Mouse (Mus musculus) thymus, postnatal 14 days (tissue): Measurements from ENCODE around the gene Tep1.
"Not testable (repeated sequence)": the region's sequence is repeated elsewhere in the genome, so short reads cannot be mapped to it uniquely, and the experiment has no call there.

Experiments
- DNase-seq: peaks from one replicate; pipeline ENCODE4 v3.0.0; 2021

The Tep1 gene

DNA sequence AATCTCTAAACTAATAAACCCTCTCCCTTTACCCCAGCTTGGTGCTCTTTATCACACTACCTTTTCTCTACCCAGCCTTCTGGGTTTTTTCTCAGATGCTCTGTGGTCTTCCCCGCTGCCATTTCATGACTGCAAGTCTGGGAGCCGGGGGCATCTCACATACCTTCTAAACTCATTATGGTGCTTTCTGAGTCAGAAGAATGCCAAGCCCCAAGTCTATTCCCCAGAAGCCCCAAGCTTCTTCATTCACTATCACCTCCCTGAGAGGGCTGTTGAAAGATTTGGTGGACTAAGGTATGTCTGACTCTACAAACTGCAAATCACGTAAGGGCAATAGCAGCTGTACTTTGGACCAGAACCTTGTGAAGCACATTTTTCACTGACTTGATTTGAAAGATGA, 3.4 kb downstream of the Tep1 start:
- no peak for DNase-seq

DNA sequence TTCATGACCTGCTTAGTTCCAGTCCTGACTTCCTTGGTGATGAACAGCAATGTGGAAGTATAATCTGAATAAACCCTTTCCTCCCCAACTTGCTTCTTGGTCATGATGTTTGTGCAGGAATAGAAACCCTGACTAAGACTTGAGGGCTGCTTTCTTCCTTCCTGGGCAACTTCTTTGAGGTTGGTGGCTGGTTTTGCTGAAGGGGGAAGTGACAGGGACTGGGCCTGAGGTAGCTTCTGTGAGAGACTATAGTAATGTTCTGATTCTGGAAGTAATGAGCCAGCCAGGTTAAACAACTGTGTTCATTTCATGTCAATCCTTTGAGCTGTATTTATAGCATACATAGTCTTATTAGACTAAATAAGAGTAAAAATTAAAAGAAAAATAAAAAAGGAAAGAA, 5.4 kb downstream of the Tep1 start:
- DNase-seq = not testable (repeated sequence)

DNA sequence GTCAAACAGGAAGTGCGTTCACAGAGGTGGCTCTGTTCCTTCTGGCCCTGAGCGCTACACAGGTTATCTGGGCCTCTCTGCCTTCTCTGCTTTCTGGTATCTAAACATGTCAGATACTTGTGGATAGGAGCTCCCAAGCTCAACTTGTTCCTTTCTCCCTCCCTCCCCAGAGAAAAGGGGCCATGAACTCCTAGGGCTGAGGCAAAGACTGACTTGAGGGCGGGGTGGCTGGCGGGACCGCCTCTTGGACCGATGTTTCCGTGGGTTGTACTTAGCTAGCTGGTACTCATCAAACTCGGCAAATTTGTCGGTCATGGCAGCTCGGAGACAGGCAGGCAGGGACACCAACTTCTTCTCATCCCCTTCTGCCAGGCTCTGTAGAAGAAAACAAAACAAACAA, 7.7 kb downstream of the Tep1 start:
- DNase-seq = no peak

DNA sequence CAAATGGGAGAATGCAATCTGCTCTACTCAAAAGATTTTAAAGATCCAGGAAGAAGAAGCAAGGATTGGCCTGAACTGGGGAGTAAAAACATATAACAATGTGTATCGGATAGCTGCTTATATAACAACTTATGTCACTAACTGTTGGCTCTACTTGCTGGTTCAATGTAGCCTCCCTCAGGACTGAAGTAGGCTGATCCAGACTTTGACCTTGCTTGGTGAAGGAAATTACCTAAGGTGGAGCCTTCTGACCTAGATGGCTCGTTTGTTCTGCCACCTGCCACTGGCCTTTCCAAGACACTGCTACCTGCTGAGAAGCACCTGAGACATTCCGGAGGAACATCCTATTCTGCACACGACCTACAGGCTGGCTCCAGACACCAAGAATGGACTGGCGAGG, 14.6 kb downstream of the Tep1 start:
- no peak for DNase-seq

GRCm38 (mm10) chr14:50837236-50837635, 33.1 kb downstream of the Tep1 start:
- no peak for DNase-seq

GRCm38 (mm10) chr14:50834435-50834834, 35.9 kb downstream of the Tep1 start:
- DNase-seq = no peak

DNA sequence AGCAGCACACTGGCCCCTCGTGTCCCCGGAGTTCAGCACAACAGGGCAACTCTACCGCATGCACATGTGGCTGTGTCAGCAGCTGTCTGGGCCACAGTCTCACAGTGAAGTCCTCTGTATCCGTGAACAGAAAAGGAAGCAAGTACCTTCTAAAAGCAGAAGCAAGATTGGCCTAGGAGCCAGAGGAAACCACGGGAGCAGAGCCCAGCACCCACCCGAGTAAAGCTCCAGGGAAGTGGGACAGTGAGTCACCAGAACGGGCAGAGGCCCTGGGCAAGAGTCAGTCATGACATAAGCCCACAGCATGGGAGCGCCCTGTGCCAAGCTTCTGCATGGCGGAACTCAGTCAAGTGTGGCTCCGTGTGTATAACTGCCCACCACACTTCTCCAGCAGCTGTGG, 36.4 kb downstream of the Tep1 start:
- no peak for DNase-seq

GRCm38 (mm10) chr14:50829878-50830277, 40.5 kb downstream of the Tep1 start:
- DNase-seq = no peak

- no peak for DNase-seq
Observed at GRCm38 (mm10) chr14:50826579-50826978, 43.8 kb downstream of the Tep1 start.

DNA sequence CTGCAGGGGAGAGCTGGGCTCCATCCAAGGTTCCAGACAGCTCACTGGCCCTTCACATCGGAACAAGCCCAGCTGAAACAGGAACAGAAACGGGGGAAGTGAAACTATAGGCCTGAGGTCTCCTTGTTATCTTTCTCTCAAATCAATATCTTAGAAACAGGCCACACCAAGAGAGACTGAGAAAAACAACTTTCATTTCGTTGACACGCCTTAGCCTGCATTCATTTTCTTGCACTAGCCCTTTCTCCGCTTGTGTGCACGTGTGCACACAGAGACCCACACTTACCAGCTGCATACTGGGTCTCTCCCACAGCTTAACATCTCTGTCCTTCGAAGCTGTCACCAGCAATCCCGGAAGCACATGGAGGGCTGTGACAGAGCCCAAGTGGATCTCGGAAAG, 46.1 kb downstream of the Tep1 start:
- no peak for DNase-seq

DNA sequence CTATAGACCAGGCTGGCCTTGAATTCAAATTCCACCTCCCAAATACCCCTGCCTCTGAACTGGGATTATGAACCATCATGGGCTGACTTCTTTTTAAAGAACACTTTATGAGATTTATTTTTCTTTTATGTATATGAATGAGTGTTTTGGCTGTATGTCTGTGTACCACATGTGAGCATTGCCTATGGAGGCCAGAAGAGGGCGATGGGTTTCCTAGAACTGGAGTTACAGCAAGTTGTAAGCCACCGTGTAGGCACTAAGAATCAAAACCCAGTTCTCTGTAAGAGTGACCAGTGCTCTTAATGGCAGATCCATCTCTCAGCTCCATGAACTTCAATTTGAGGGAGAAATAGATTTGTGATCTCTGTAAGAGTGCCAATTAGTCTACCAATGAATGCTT, 47.1 kb downstream of the Tep1 start:
- no peak for DNase-seq

DNA sequence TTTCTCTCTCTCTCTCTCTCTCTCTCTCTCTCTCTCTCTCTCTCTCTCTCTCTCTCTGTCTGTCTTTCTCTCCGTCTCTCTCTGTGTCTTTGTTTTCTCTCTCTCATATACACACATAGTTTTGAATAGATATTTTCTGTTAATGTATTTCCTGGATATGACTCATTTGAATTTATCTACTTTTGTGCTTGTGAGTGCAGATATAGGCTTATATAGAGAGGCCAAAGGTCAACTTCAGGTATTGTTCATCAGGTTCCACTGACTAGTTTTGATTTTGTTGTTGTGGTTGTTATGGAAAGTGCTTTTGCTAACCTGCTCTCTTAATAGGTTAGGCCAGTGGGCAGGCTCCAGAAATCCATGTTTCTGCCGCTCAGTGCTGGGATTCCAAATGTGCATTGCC, 57.3 kb downstream of the Tep1 start:
- DNase-seq = no peak

DNA sequence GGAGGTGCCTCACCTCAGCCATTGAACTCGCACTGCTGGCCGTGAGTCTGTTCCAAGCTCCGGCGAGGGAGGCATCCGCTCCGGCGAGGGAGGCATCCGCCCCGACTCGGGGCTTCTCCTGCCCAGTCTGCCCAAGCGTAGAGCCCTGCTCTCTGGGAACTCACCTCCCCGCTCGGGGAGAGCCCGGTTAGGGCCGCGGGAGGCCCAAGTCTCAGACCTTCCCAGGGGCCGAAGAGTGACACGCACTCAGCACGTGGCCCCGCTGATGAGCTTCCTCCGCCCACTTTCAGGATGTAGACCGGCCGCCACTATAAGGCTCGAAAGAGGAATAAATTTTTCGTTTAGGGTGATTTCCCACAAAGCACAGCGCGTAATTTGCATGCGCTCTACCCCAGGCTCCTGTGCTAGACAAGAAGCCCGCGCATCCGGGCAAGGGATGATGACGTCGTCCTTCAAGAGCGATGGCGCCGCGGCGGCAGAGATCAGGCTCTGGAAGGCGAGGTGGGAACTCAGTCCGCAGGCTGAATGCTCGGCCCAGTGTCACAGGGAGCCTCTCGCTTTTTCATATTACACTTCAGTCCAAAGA, 62.8 kb downstream of the Tep1 start, which contains the start of the genes Ccnb1ip1 and Parp2:
Gene Ccnb1ip1, minus strand, starts transcription at position 246 of the 586 bp plus-strand sequence.
Gene Parp2, plus strand, starts transcription at position 355 of the 586 bp plus-strand sequence.
- peak; percentile 96 for DNase-seq

GRCm38 (mm10) chr14:50806469-50806868, 63.9 kb downstream of the Tep1 start:
- DNase-seq = not testable (repeated sequence)

GRCm38 (mm10) chr14:50804683-50805082, 65.7 kb downstream of the Tep1 start:
- no peak for DNase-seq

DNA sequence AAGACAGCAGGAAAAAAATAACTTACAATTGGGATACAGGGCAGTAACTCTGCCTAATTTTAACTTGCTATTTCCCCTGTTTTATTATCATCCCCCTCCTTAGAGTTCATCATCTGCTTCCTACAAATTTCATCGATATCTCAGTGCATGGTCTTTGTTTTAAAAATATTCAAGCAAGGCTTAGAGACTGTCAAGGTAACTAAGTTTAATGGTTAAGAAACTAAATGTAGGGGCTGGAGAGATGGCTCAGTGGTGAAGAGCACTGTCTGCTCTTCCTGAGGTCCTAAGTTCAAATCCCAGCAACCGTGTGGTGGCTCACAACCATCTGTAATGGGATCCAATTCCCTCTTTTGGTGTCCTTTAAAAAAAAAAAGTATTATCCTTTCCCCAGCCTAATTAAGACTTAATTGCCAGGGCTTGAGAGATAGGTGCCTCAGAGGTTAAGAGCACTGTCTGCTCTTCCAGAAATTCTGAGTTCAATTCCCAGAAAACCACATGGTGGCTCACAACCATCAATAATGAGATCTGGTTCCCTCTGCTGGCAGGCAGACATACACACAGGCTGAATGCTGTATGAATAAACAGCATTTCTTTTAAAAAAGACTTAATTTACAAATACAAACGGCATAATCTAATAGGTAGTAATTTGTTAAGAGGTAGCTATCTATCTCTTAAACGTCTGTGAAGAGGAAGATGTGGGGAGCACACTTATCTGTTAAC, 67.4 kb downstream of the Tep1 start:
- DNase-seq = peak; percentile 17

- no peak for DNase-seq
Observed at GRCm38 (mm10) chr14:50802441-50802840, 67.9 kb downstream of the Tep1 start.

DNA sequence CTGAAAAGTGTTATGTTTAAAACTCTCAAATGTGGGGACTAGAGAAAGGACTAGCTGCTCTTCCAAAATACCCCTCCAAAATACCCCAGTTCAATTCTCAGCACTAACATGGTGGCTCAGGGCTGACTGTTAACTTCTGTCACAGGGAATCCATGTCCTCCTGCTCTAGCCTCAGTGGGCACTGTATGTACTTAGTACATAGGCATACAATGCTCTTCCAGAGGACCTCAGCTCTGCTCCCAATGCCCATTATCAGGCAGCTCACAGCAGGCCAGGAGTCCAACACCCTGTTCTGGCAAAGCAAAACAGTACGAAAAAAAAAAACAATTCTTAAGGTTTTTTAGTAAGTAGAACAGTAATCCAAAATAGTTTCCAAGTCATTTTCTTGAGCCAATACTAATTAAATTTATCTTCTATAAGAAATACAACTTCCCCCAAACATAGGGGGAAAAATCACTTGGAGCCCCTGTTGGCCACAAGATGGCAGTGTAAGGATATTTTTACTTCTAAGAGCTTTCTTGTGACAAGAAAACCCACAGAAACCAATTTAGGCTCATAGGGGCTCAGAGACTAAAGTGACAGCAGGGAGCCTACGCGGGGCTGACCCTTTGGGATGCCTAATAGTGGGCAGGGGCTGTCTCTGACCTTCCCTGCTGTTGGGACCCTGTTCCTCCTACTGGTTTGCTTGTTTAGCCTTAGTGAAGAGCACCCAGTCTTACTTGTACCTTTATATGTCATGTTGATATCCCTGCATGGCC, 70.7 kb downstream of the Tep1 start:
- peak; percentile 44 for DNase-seq

GRCm38 (mm10) chr14:50798512-50798911, 71.8 kb downstream of the Tep1 start:
- peak; percentile 46 for DNase-seq

DNA sequence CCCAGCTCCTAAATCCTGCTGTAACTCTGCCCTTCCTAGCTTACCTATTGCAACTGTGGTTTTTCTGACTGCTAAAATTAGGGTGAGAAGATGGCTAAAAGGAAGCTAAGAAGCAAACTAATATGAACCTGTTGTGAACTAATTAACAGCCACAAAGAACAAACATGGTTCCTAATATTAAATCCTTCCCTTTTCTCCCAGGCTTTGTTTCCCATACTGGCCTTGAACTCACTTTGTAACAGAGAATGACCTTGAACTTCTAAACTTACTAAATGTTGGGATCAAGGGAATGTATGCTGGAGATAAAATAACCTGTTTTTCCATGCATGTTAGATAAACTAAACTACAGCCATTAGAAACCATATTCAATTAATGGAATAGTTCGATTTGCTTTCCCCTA, 73.9 kb downstream of the Tep1 start:
- DNase-seq = no peak

DNA sequence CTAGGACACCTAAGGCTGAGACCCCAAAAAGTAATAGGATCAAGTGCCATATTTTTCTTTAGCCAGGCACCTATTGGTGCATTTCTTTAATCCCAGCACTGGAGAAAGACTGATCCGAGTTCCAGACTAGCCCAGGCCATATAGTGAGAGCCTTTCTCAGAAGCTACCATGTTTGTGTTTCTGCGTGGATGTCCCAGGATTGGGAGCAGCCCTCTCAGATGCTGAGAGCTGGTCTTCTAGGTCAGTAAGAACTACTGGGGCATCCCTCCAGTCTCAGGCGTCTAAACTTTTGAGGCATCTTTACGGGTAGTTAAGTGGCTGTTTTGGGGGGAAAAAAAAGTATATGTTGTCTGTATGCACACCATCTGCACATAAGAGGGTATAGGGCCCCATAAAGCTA, 74.4 kb downstream of the Tep1 start:
- no peak for DNase-seq

GRCm38 (mm10) chr14:50795261-50795935, 75.0 kb downstream of the Tep1 start:
- no peak for DNase-seq

GRCm38 (mm10) chr14:50788157-50788556, 82.2 kb downstream of the Tep1 start:
- no peak for DNase-seq
